Mouse (Mus musculus) lung, embryonic 16.5 days (tissue): ENCODE data around the gene Dusp6. TPM values are rescaled to one million over a fixed set of nuclear protein-coding genes. Genes with fewer than 3 reads are reported as not detected.

Experiments used
- ATAC-seq: fragments of 200-750 bp; cut with Nextera tagmentation; 2 replicates; pipeline ENCODE4 v1.8.0; 2017; ENCODE audit warnings: low read depth, mild to moderate bottlenecking, moderate library complexity
- H3K27ac ChIP-seq: fragments of 300-500 bp; sonication (generic); 2 replicates; pipeline ENCODE4 v1.5.1; 2014; ENCODE audit warnings: mild to moderate bottlenecking, control low read depth, low read length
- H3K27me3 ChIP-seq: fragments of 300-500 bp; sonication (generic); 2 replicates; pipeline ENCODE4 v1.6.1; 2014; ENCODE audit warnings: low read depth, low read length, mixed read lengths; ENCODE audit not compliant: control insufficient read depth, insufficient read depth
- H3K36me3 ChIP-seq: fragments of 300-500 bp; sonication (generic); 2 replicates; pipeline ENCODE4 v1.6.1; 2014; ENCODE audit warnings: low read length; ENCODE audit not compliant: control insufficient read depth, insufficient read depth
- H3K4me1 ChIP-seq: fragments of 300-500 bp; sonication (generic); replicated peaks from 2 replicates; pipeline ENCODE4 v1.6.1; 2014; ENCODE audit warnings: low read length, mixed read lengths; ENCODE audit not compliant: control insufficient read depth, insufficient read depth
- H3K4me2 ChIP-seq: fragments of 300-500 bp; sonication (generic); 2 replicates; pipeline ENCODE4 v1.6.1; 2014; ENCODE audit warnings: low read depth, low read length, control low read depth
- H3K4me3 ChIP-seq: fragments of 300-500 bp; sonication (generic); 2 replicates; pipeline ENCODE4 v1.5.1; 2014; ENCODE audit warnings: mild to moderate bottlenecking, low read length, control low read depth
- H3K9ac ChIP-seq: fragments of 300-500 bp; sonication (generic); 2 replicates; pipeline ENCODE4 v1.6.1; 2014; ENCODE audit warnings: low read length, control low read depth
- H3K9me3 ChIP-seq: fragments of 300-500 bp; sonication (generic); 2 replicates; pipeline ENCODE4 v1.6.1; 2016; ENCODE audit warnings: low read length; ENCODE audit not compliant: control insufficient read depth
- WGBS: fragments of 180-500 bp; shearing (Covaris S2); extraction: QIAGEN DNeasy Blood & Tissue Kit; methylation state at CpG from one replicate; pipeline ENCODE4 v1.1.7; 2014; 5-methylcytosine and 5-hydroxymethylcytosine counted together
- polyA plus RNA-seq: library from polyadenylated mRNA; unstranded; fragments of >200 nt; fragmentation: Nextera tagmentation; extraction: Ambion mirVana; gene quantifications from 2 replicates; pipeline ENCODE4 v1.2.1, GENCODE M21; 2015

The Dusp6 gene
- polyA plus RNA-seq, 1 experiment from 2014 or later = 80.3 TPM

GRCm38 (mm10) chr10:99268421-99269300, 5.6 kb downstream of the Dusp6 start:
- H3K4me2 ChIP-seq = peak overlapping the region; percentile 49
- peaks cover 4% of the 10 kb centered on the region for H3K36me3 ChIP-seq
- ATAC-seq = peak; percentile 66
- peak overlapping the region; percentile 24 for H3K4me3 ChIP-seq
- no peaks in the 10 kb centered on the region for H3K27me3 ChIP-seq
- peak overlapping the region; percentile 85 for H3K27ac ChIP-seq
- peaks cover 48% of the 10 kb centered on the region for H3K4me1 ChIP-seq
- H3K9me3 ChIP-seq = no peaks in the 10 kb centered on the region
- H3K9ac ChIP-seq = no peak overlapping the region; the same call in 1 of the 2 replicates
- 22% methylated on average over 19 of the region's 19 CpGs for WGBS

GRCm38 (mm10) chr10:99269301-99269701, 6.3 kb downstream of the Dusp6 start:
- H3K27me3 ChIP-seq = no peaks in the 10 kb centered on the region
- no peak overlapping the region for H3K9ac ChIP-seq
- H3K9me3 ChIP-seq = no peaks in the 10 kb centered on the region
- H3K4me3 ChIP-seq = no peak overlapping the region
- H3K36me3 ChIP-seq = peaks cover 4% of the 10 kb centered on the region
- H3K4me2 ChIP-seq = no peak overlapping the region
- H3K27ac ChIP-seq = peak overlapping the region; percentile 85
- 30% methylated on average over 4 of the region's 4 CpGs for WGBS
- H3K4me1 ChIP-seq = peaks cover 48% of the 10 kb centered on the region
- ATAC-seq = no peak

GRCm38 (mm10) chr10:99269704-99270103, 6.7 kb downstream of the Dusp6 start:
- Histone ChIP-seq H3K27ac (peak overlapping the region; percentile 85), H3K27me3 (no peaks in the 10 kb centered on the region), H3K36me3 (peaks cover 4% of the 10 kb centered on the region), H3K4me3 (no peak overlapping the region), H3K4me2 (no peak overlapping the region), H3K9me3 (no peaks in the 10 kb centered on the region), H3K4me1 (peaks cover 48% of the 10 kb centered on the region), H3K9ac (no peak overlapping the region)
- WGBS = 66% methylated on average over 6 of the region's 6 CpGs
- ATAC-seq = no peak

- 17% methylated on average over 10 of the region's 10 CpGs for WGBS
- H3K9ac ChIP-seq = no peak overlapping the region
- peaks cover 48% of the 10 kb centered on the region for H3K4me1 ChIP-seq
- no peaks in the 10 kb centered on the region for H3K27me3 ChIP-seq
- H3K4me3 ChIP-seq = no peak overlapping the region
- no peaks in the 10 kb centered on the region for H3K9me3 ChIP-seq
- H3K4me2 ChIP-seq = 0 out of 2 replicates have a peak overlapping the region, but pooled peaks have one; percentile 2
- H3K27ac ChIP-seq = peak overlapping the region; percentile 54
- peaks cover 4% of the 10 kb centered on the region for H3K36me3 ChIP-seq
- ATAC-seq = peak; percentile 78
Measured at GRCm38 (mm10) chr10:99270406-99270805, 7.4 kb downstream of the Dusp6 start.

DNA sequence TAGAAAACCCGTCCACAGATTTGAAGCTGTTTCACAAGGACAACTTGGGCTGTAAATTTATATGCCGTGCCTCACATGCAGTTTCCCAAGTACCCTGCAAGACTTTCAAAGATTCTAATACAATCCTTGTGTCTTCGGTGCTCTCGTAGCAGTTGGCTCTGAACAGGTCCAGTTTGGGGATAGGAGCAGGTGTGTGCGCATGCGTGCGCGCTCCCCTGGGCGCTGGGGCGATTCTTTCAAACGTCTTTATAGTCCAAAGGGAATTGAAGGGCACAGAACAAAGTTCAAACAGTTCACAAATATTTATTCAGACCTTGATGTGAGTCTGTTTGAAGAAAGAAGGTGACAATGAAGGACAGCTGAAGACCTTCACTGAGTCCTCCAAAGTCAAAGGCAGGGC, 8.0 kb downstream of the Dusp6 start:
- no peak for ATAC-seq
- H3K36me3 ChIP-seq = peaks cover 3% of the 10 kb centered on the region
- H3K4me2 ChIP-seq = no peak overlapping the region

DNA sequence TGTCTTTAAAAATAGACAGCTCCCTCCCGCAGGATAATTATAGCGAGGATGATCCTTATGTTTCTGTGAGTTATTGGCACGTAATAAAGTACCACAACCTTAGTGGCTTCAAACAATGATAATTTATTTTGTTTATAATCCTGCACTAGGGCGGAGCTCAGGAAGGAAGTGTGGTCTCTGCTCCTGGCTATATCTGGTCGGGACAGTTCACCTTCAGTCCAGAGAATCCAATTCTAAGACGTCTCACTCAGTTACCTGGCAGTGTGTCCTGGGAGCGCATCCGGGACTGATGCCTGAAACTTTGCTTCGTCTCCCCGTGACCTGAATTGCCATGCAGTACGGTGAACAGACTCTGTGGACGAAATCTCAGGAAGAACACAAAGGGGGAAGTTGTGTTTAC, 10.0 kb downstream of the Dusp6 start:
- Histone ChIP-seq H3K9ac (no peak overlapping the region), H3K4me2 (no peak overlapping the region), H3K27me3 (no peaks in the 10 kb centered on the region), H3K9me3 (no peaks in the 10 kb centered on the region), H3K27ac (0 out of 2 replicates have a peak overlapping the region, but pooled peaks have one; percentile 1), H3K4me3 (no peak overlapping the region), H3K36me3 (no peaks in the 10 kb centered on the region), H3K4me1 (peaks cover 32% of the 10 kb centered on the region)
- no peak for ATAC-seq
- 56% methylated on average over 12 of the region's 12 CpGs for WGBS

More for the DNA sequence above, 8.0 kb downstream of the Dusp6 start:
- Histone ChIP-seq H3K9me3 (no peaks in the 10 kb centered on the region), H3K27ac (peak overlapping the region; percentile 54), H3K27me3 (no peaks in the 10 kb centered on the region), H3K4me1 (peaks cover 45% of the 10 kb centered on the region), H3K4me3 (no peak overlapping the region), H3K9ac (no peak overlapping the region)
- WGBS = 49% methylated on average over 11 of the region's 11 CpGs

GRCm38 (mm10) chr10:99274640-99275039, 11.6 kb downstream of the Dusp6 start:
- no peaks in the 10 kb centered on the region for H3K27me3 ChIP-seq
- 0 out of 2 replicates have a peak, but pooled peaks have one; percentile 37 for ATAC-seq
- peaks cover 18% of the 10 kb centered on the region for H3K4me1 ChIP-seq
- no peak overlapping the region for H3K9ac ChIP-seq
- WGBS = 65% methylated on average over 12 of the region's 12 CpGs
- H3K9me3 ChIP-seq = no peaks in the 10 kb centered on the region
- H3K36me3 ChIP-seq = no peaks in the 10 kb centered on the region
- H3K4me2 ChIP-seq = no peak overlapping the region
- H3K4me3 ChIP-seq = no peak overlapping the region
- peak overlapping the region; percentile 30; the same call in 1 of the 2 replicates for H3K27ac ChIP-seq

- Histone ChIP-seq H3K36me3 (no peaks in the 10 kb centered on the region), H3K27ac (no peak overlapping the region), H3K27me3 (no peaks in the 10 kb centered on the region), H3K4me3 (no peak overlapping the region), H3K4me2 (peak overlapping the region; percentile 21; the same call in 1 of the 2 replicates), H3K9me3 (no peaks in the 10 kb centered on the region), H3K4me1 (peaks cover 4% of the 10 kb centered on the region; the same call in 1 of the 2 replicates), H3K9ac (no peak overlapping the region)
- ATAC-seq = peak; percentile 72
- 34% methylated on average over 22 of the region's 22 CpGs for WGBS
Measured at GRCm38 (mm10) chr10:99279067-99279880, 16.2 kb downstream of the Dusp6 start.

DNA sequence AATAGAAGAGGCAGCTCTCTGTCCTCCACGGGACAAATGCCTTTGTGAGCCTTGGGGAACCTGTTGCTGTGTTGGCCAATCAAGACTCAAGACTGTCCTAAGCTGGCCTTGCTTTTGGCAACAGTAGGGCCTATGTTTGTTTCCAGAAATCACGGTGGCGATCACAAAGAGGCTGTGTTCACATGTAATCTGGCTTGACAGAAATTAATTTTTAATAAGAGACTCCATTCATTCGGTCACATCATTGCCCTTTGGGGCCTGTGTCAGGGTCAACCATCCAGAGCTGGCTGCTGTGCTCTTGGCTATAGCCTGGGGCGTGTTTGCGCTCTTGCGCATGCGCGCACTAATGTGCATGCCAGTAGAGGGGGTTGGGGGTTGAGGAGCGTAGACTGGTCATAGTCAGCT, 21.0 kb downstream of the Dusp6 start:
- H3K9me3 ChIP-seq = no peaks in the 10 kb centered on the region
- 87% methylated on average over 10 of the region's 10 CpGs for WGBS
- H3K9ac ChIP-seq = no peak overlapping the region
- H3K4me1 ChIP-seq = peaks cover 22% of the 10 kb centered on the region
- no peak for ATAC-seq
- H3K4me3 ChIP-seq = no peak overlapping the region
- H3K27ac ChIP-seq = no peak overlapping the region
- no peaks in the 10 kb centered on the region for H3K36me3 ChIP-seq
- no peaks in the 10 kb centered on the region for H3K27me3 ChIP-seq
- no peak overlapping the region for H3K4me2 ChIP-seq
